Mouse (Mus musculus) limb, embryonic 12.5 days (tissue): ENCODE measurements around the gene Taf8. TPM values are rescaled to one million over a fixed set of nuclear protein-coding genes. Genes with fewer than 3 reads are reported as not detected.

Experiments used
- ATAC-seq: fragments of 200-750 bp; cut with Nextera tagmentation; 2 replicates; pipeline ENCODE4 v1.8.0; 2017; ENCODE audit warnings: low read depth, moderate TSS enrichment; ENCODE audit not compliant: insufficient number of reproducible peaks, insufficient read depth, low FRiP score, low TSS enrichment
- H3K27ac ChIP-seq: fragments of 300-500 bp; sonication (generic); 2 replicates; pipeline ENCODE4 v1.5.1; 2016; ENCODE audit warnings: mild to moderate bottlenecking, moderate library complexity
- H3K27me3 ChIP-seq: fragments of 300-500 bp; sonication (generic); 2 replicates; pipeline ENCODE4 v1.6.1; 2016; ENCODE audit warnings: mild to moderate bottlenecking, moderate library complexity
- H3K36me3 ChIP-seq: fragments of 300-500 bp; sonication (generic); 2 replicates; pipeline ENCODE4 v1.6.1; 2016; ENCODE audit warnings: mild to moderate bottlenecking, moderate library complexity
- H3K4me1 ChIP-seq: fragments of 300-500 bp; sonication (generic); replicated peaks from 2 replicates; pipeline ENCODE4 v1.6.1; 2016
- H3K4me2 ChIP-seq: fragments of 300-500 bp; sonication (generic); 2 replicates; pipeline ENCODE4 v1.6.1; 2016; ENCODE audit warnings: mild to moderate bottlenecking, moderate library complexity
- H3K4me3 ChIP-seq: fragments of 300-500 bp; sonication (generic); replicated peaks from 2 replicates; pipeline ENCODE4 v1.5.1; 2016; ENCODE audit warnings: mild to moderate bottlenecking
- H3K9ac ChIP-seq: fragments of 300-500 bp; sonication (generic); replicated peaks from 2 replicates; pipeline ENCODE4 v1.6.1; 2016; ENCODE audit warnings: mild to moderate bottlenecking, moderate library complexity
- H3K9me3 ChIP-seq: fragments of 300-500 bp; sonication (generic); 2 replicates; pipeline ENCODE4 v1.6.1; 2016; ENCODE audit warnings: mild to moderate bottlenecking, moderate library complexity
- WGBS: fragments of 180-500 bp; shearing (Covaris S2); methylation state at CpG from one replicate; pipeline ENCODE4 v1.1.7; 2016; 5-methylcytosine and 5-hydroxymethylcytosine counted together
- polyA plus RNA-seq: library from polyadenylated mRNA; unstranded; fragments of >200 nt; fragmentation: Nextera tagmentation; extraction: Ambion mirVana; gene quantifications from 2 replicates; pipeline ENCODE4 v1.2.1, GENCODE M21; 2016

The Taf8 gene
- polyA plus RNA-seq, 1 experiment from 2014 or later: 40.3 TPM

GRCm38 (mm10) chr17:47454675-47455074 lies 47.4 kb downstream of the Taf8 start:
- Histone ChIP-seq H3K27ac (no peak overlapping the region), H3K9ac (no peak overlapping the region), H3K9me3 (no peaks in the 10 kb centered on the region), H3K27me3 (no peaks in the 10 kb centered on the region), H3K4me2 (no peak overlapping the region), H3K4me1 (peaks cover 15% of the 10 kb centered on the region), H3K36me3 (no peaks in the 10 kb centered on the region), H3K4me3 (no peak overlapping the region)
- no peak for ATAC-seq
- 63% methylated on average over 8 of the region's 8 CpGs for whole genome bisulfite sequencing

GRCm38 (mm10) chr17:47452886-47453285 lies 49.2 kb downstream of the Taf8 start:
- Histone ChIP-seq H3K27ac (no peak overlapping the region), H3K36me3 (no peaks in the 10 kb centered on the region), H3K9ac (no peak overlapping the region), H3K27me3 (no peaks in the 10 kb centered on the region), H3K9me3 (no peaks in the 10 kb centered on the region), H3K4me1 (peaks cover 31% of the 10 kb centered on the region), H3K4me2 (no peak overlapping the region), H3K4me3 (no peak overlapping the region)
- no peak for ATAC-seq
- 38% methylated on average over 7 of the region's 7 CpGs for WGBS

- no peak overlapping the region for H3K27ac ChIP-seq
- H3K36me3 ChIP-seq: no peaks in the 10 kb centered on the region
- H3K27me3 ChIP-seq: no peaks in the 10 kb centered on the region
- WGBS: 74% methylated on average over 12 of the region's 12 CpGs
- no peaks in the 10 kb centered on the region for H3K9me3 ChIP-seq
- H3K9ac ChIP-seq: no peak overlapping the region
- no peak overlapping the region for H3K4me2 ChIP-seq
- no peak overlapping the region for H3K4me3 ChIP-seq
- peaks cover 31% of the 10 kb centered on the region for H3K4me1 ChIP-seq
- ATAC-seq: no peak
These were observed 51.1 kb downstream of the Taf8 start for GRCm38 (mm10) chr17:47450880-47451565.

GRCm38 (mm10) chr17:47450239-47450638 lies 51.9 kb downstream of the Taf8 start:
- H3K4me1 ChIP-seq: peaks cover 31% of the 10 kb centered on the region
- H3K4me3 ChIP-seq: no peak overlapping the region
- no peak for ATAC-seq
- H3K27me3 ChIP-seq: no peaks in the 10 kb centered on the region
- WGBS: 30% methylated on average over 7 of the region's 7 CpGs
- H3K36me3 ChIP-seq: no peaks in the 10 kb centered on the region
- no peak overlapping the region for H3K4me2 ChIP-seq
- no peaks in the 10 kb centered on the region for H3K9me3 ChIP-seq
- no peak overlapping the region for H3K9ac ChIP-seq
- H3K27ac ChIP-seq: no peak overlapping the region

DNA sequence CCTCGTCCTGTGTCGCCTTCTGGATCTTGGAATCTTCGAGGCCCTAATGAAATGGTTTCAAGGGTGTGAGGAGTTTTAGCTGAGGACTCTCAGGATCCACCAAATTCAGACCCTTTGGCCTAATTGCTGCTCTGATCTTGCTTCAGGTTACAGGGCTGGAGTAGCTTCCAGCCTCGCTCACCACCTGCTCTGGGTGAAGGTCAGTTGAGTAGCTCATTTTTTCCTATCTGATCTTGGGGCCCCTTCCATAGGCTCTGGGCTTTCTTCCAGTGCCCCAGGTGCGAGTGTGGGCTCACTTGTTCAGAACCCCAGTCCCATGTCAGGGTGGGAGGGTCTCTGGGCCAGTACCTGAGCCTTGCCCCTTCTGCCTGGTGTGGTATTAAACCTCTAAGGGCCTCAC lies 52.7 kb downstream of the Taf8 start:
- Histone ChIP-seq H3K36me3 (no peaks in the 10 kb centered on the region), H3K27ac (0 out of 2 replicates have a peak overlapping the region, but pooled peaks have one; percentile 12), H3K9ac (no peak overlapping the region), H3K4me2 (no peak overlapping the region), H3K9me3 (no peaks in the 10 kb centered on the region), H3K4me3 (no peak overlapping the region), H3K4me1 (peaks cover 31% of the 10 kb centered on the region), H3K27me3 (no peaks in the 10 kb centered on the region)
- no peak for ATAC-seq
- WGBS: 54% methylated on average over 5 of the region's 5 CpGs

- Histone ChIP-seq H3K9ac (no peak overlapping the region), H3K4me1 (peaks cover 31% of the 10 kb centered on the region), H3K36me3 (no peaks in the 10 kb centered on the region), H3K27ac (0 out of 2 replicates have a peak overlapping the region, but pooled peaks have one; percentile 12), H3K9me3 (no peaks in the 10 kb centered on the region), H3K4me2 (no peak overlapping the region), H3K4me3 (no peak overlapping the region), H3K27me3 (no peaks in the 10 kb centered on the region)
- 34% methylated on average over 8 of the region's 8 CpGs for WGBS
- ATAC-seq: no peak
These were observed 53.3 kb downstream of the Taf8 start for GRCm38 (mm10) chr17:47448523-47449372.

- Histone ChIP-seq H3K27ac (no peak overlapping the region), H3K36me3 (no peaks in the 10 kb centered on the region), H3K27me3 (0 out of 2 replicates have a peak, but pooled peaks cover 2% of the 10 kb centered on the region), H3K4me2 (no peak overlapping the region), H3K4me3 (no peak overlapping the region), H3K9ac (no peak overlapping the region), H3K9me3 (no peaks in the 10 kb centered on the region), H3K4me1 (peaks cover 28% of the 10 kb centered on the region)
- ATAC-seq: no peak
- 87% methylated on average over 11 of the region's 11 CpGs for WGBS
These were observed 55.5 kb downstream of the Taf8 start for GRCm38 (mm10) chr17:47446561-47446960.

- Histone ChIP-seq H3K4me2 (no peak overlapping the region), H3K9ac (no peak overlapping the region), H3K36me3 (no peaks in the 10 kb centered on the region), H3K4me1 (peaks cover 30% of the 10 kb centered on the region), H3K4me3 (no peak overlapping the region), H3K27ac (no peak overlapping the region), H3K27me3 (peaks cover 3% of the 10 kb centered on the region), H3K9me3 (no peaks in the 10 kb centered on the region)
- 85% methylated on average over 9 of the region's 9 CpGs for WGBS
- no peak for ATAC-seq
These were observed 56.1 kb downstream of the Taf8 start for GRCm38 (mm10) chr17:47446025-47446424.

GRCm38 (mm10) chr17:47445518-47445917 lies 56.6 kb downstream of the Taf8 start:
- WGBS: 77% methylated on average over 11 of the region's 11 CpGs
- ATAC-seq: no peak
- peaks cover 31% of the 10 kb centered on the region for H3K4me1 ChIP-seq

DNA sequence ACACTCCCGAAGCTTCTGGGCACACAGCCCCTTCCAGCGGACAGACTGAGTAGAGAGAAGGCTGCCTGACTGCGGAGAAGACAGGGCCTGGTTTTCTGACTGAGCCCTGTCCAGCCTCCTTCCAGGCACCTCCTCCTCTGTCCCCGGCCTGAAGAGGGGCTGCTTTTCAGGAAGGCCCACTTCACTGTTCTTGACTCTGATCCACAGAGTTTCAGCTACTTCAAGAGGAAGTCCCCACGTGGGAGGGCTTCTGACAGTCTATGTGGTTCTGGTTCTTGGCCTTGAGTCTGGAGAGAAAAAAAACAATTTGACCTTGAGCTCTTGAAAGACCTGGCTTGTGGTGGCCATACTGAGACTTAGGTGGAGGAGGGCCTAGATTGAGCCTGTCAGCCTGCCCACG lies 58.0 kb downstream of the Taf8 start:
- no peak for ATAC-seq
- Histone ChIP-seq H3K9me3 (no peaks in the 10 kb centered on the region), H3K4me3 (no peak overlapping the region), H3K27me3 (peaks cover 19% of the 10 kb centered on the region), H3K36me3 (no peaks in the 10 kb centered on the region), H3K4me2 (no peak overlapping the region), H3K27ac (no peak overlapping the region), H3K9ac (no peak overlapping the region), H3K4me1 (peaks cover 23% of the 10 kb centered on the region)
- WGBS: 72% methylated on average over 6 of the region's 6 CpGs

More at GRCm38 (mm10) chr17:47445518-47445917, 56.6 kb downstream of the Taf8 start:
- H3K4me3 ChIP-seq: no peak overlapping the region
- no peaks in the 10 kb centered on the region for H3K36me3 ChIP-seq
- no peak overlapping the region for H3K4me2 ChIP-seq
- no peaks in the 10 kb centered on the region for H3K9me3 ChIP-seq
- H3K27me3 ChIP-seq: peaks cover 7% of the 10 kb centered on the region
- no peak overlapping the region for H3K27ac ChIP-seq
- no peak overlapping the region for H3K9ac ChIP-seq

GRCm38 (mm10) chr17:47442271-47442670 lies 59.8 kb downstream of the Taf8 start:
- H3K27ac ChIP-seq: no peak overlapping the region
- peaks cover 37% of the 10 kb centered on the region for H3K27me3 ChIP-seq
- ATAC-seq: no peak
- H3K4me2 ChIP-seq: no peak overlapping the region
- H3K4me3 ChIP-seq: no peak overlapping the region
- H3K36me3 ChIP-seq: no peaks in the 10 kb centered on the region
- no peaks in the 10 kb centered on the region for H3K9me3 ChIP-seq
- 72% methylated on average over 3 of the region's 3 CpGs for WGBS
- H3K9ac ChIP-seq: no peak overlapping the region
- H3K4me1 ChIP-seq: peaks cover 13% of the 10 kb centered on the region
